Mouse (Mus musculus) sigmoid colon, adult 10 weeks (tissue): ENCODE measurements around the gene Vmn1r74. TPM values are rescaled to one million over a fixed set of nuclear protein-coding genes. Genes with fewer than 3 reads are reported as not detected.

ENCODE experiments used
- polyA plus RNA-seq: library from polyadenylated mRNA; stranded (reverse); fragments of 350-450 nt; fragmentation: Illumina TruSeq; extraction: RNeasy Lipid Tissue Mini Kit (QIAGEN cat#74804); gene quantifications from one replicate; pipeline ENCODE4 v1.2.3, GENCODE M21; 2014; ENCODE audit warnings: low read depth, low replicate concordance

Gene Vmn1r74
- not detected for polyA plus RNA-seq

DNA sequence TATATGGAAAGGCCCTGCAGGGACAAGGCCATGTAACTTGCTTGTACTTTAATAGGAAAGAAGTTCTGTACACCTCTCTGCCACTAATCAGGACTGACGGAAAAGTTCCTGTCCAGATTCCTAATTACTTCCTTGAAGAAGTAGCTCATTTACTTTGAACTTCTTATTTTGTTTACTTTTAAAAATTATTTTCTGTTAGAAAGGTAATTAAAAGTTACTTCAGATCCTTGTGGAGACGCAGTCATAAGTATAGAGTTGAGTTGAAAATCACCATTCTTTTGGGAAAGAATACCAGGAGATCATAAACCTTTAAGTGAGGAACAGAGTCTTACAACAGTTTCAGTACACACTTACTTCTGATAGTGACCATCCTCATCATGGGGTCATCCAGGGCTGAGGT, at the start of gene Vmn1r74:
Gene Vmn1r74 (plus strand): TSS at position 301 of the 400 bp plus-strand sequence.

DNA sequence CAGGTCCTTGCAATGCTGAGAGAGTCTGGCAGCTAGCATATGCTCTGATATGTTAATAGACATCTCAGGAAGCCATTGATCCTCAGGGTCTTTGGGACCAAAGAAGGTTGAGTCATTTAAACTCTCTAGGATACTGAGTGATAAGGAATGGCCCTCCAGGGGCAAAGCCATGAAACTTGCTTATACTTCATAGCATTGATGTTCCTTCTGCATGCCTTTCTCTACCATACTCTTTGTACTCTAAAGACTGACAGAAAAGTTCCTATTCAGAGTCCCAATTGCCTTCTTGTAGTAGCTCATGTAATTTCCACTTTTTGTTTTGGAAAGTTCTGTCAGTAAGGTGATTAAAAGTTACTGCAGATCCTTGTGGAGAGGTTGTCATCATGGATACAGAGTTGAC, 40.5 kb downstream of the Vmn1r74 start, which contains the start of gene Vmn1r75:
Gene Vmn1r75 (plus strand): TSS at position 301 of the 400 bp plus-strand sequence.

Other genes starting within 250 kb of the Vmn1r74 start
- gene Zscan4-ps3, start 224.7 kb upstream of the Vmn1r74 start, polyA plus RNA-seq = not detected
- gene Vmn1r72, start 153.8 kb upstream of the Vmn1r74 start, polyA plus RNA-seq = not detected
- not detected for gene Vmn1r73, start 103.7 kb upstream of the Vmn1r74 start, polyA plus RNA-seq
- not detected for gene Vmn1r75, start 40.6 kb downstream of the Vmn1r74 start, polyA plus RNA-seq
- not detected for gene Vmn1r76, start 104.2 kb downstream of the Vmn1r74 start, polyA plus RNA-seq
- not detected for gene Vmn1r77, start 202.8 kb downstream of the Vmn1r74 start, polyA plus RNA-seq